Mouse (Mus musculus): ENCODE data around the gene Exoc3l. TPM values are rescaled to one million over a fixed set of nuclear protein-coding genes. Genes with fewer than 3 reads are reported as not detected.

The Exoc3l gene
- polyA plus RNA-seq, 1 experiment = not detected

DNA sequence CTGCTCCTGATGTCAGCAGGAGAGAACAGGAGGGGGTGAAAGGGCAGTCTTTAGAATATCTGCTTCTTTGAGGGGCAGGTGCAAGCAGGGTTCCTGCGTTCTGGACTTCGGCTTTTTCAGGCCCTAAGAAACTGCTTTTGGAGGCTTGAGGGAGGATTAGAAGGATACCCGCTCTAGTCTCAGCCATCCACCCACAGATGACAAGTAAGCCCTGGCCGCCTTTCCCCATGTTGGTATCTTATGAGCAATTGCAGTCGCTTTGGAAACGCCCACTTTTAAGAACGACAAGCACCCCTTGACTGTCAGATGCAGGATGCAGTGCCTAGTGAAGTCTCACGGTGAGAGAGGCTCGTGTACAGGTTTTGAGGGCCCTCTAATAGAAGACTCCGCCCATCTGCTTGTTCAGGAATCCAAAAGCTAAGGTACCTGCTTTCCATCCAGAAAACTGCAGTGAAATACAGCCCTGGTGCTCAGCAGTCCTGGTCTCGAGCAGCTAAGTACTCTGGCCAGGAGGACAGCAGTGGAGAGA lies 22.8 kb upstream of the Exoc3l start:
- Histone ChIP-seq H3K4me3 (ENCODE audit: insufficient read depth, low read depth, low read length) (no peak overlapping the region), H3K27ac (ENCODE audit: insufficient read depth, low read depth, low read length) (no peak overlapping the region), H3K4me1 (ENCODE audit: control insufficient read depth, insufficient read depth, low read length) (peaks cover 4% of the 10 kb centered on the region; the same call in 1 of the 2 replicates)
- TF ChIP-seq CTCF (IDR thresholded peaks at IDR 0.05; ENCODE audit: insufficient read depth, low read depth, low read length) (no peak), POLR2A (IDR thresholded peaks at IDR 0.05; ENCODE audit: insufficient read depth, low read depth, low read length) (no peak)
- 71% methylated on average over 11 of the region's 11 CpGs for WGBS

DNA sequence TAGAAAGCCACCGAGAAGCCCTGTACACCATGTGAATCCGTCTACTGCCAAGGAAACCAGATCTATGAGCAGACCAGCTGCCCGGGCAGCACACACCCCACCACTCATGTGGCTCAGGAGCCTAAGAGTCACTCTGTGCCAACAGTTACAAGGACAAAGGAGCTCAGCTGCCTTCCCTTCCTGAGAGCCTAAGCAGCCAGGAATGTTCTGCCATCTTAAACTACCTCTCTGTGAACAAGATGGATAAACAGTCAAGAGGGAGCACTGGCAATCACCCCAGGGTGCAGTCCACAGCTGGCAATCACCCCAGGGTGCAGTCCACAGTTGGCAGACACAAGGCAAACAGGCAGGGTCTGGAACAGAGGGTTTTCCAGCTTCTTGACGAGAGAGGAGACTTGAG lies 22.0 kb upstream of the Exoc3l start:
- H3K4me3 ChIP-seq (ENCODE audit: insufficient read depth, low read depth, low read length) = no peak overlapping the region
- H3K4me1 ChIP-seq (ENCODE audit: control insufficient read depth, insufficient read depth, low read length) = peaks cover 4% of the 10 kb centered on the region; the same call in 1 of the 2 replicates
- 48% methylated on average over 4 of the region's 4 CpGs for WGBS
- no peak overlapping the region for H3K27ac ChIP-seq (ENCODE audit: insufficient read depth, low read depth, low read length)
- TF ChIP-seq POLR2A (IDR thresholded peaks at IDR 0.05; ENCODE audit: insufficient read depth, low read depth, low read length) = no peak
- TF ChIP-seq CTCF (IDR thresholded peaks at IDR 0.05; ENCODE audit: insufficient read depth, low read depth, low read length) = no peak

DNA sequence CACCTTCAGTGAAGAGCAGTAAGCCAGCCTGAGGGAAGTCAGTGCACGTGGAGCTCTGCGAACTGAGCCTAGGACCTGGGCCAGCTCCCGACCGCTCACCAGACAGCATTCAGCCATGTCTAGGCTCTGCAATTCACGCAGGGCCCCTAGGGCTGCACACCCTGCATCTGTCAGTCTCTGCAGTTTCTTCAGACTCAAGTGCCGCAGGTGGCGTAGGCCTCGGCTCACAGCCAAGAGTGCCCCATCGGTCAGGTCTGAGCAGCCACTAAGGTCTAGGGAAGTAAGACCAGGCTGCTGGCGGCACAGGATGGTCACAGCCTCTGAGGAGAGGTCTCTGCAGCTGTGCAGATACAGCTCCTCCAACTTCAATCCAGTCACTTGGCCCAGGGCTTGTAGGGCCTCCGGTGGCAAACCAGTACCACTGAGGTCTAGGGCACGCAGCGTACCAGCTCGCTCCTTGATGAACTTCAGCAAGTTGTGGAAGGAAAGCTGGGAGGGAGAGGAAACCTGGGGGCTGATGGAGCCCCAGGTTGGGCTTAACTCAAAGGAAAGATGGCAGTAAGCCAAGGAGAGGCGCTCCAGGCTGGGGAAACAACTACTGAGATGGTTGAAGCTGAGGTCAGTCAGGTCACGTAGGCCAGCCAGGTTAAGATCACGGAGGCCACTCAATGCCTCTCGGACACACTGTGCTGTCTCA lies 19.3 kb upstream of the Exoc3l start:
- peaks cover 4% of the 10 kb centered on the region; the same call in 1 of the 2 replicates for H3K4me1 ChIP-seq (ENCODE audit: control insufficient read depth, insufficient read depth, low read length)
- no peak for TF ChIP-seq POLR2A (IDR thresholded peaks at IDR 0.05; ENCODE audit: insufficient read depth, low read depth, low read length)
- no peak for TF ChIP-seq CTCF (IDR thresholded peaks at IDR 0.05; ENCODE audit: insufficient read depth, low read depth, low read length)
- WGBS = 89% methylated on average over 18 of the region's 18 CpGs
- no peak overlapping the region for H3K4me3 ChIP-seq (ENCODE audit: insufficient read depth, low read depth, low read length)
- H3K27ac ChIP-seq (ENCODE audit: insufficient read depth, low read depth, low read length) = no peak overlapping the region

DNA sequence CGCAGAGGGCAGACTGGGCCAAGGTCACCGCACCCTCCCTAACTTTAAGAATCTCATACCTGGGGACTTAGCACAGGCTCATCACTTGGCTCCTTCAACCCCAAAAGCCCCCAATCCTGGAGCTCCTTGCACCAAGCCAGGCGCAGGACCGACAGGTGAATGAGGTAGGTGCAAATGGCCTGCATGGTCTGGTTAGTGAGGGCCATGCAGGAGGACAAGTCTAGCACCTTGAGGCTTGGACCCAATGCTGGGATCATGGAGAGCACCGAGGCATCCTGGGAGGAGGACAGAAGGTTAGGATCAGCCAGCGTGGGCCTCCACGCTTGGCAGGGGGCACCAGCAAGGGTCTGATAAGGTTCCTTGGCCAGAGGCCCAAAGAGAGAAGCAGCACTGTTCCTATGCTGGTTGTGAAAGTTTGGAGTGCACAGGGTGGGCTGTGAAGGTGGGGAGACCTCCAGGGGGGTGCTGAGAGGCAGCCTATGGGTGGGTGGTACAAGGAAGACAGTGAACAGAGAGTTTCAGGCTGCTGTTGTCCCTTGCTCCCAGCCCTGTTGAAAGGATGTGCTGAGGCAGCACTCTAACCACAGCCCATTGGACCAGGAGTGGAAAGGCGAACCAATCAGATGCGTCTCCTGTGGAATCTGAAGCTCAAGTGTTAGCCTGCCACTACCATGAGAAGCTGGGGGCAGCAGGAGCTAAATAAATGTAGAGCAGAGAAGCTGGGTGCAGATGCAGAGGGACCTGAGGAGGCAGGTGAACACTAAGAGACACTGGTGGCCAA lies 17.9 kb upstream of the Exoc3l start:
- H3K4me1 ChIP-seq (ENCODE audit: control insufficient read depth, insufficient read depth, low read length) = peaks cover 4% of the 10 kb centered on the region; the same call in 1 of the 2 replicates
- WGBS = 84% methylated on average over 9 of the region's 9 CpGs
- H3K27ac ChIP-seq (ENCODE audit: insufficient read depth, low read depth, low read length) = no peak overlapping the region
- TF ChIP-seq POLR2A (IDR thresholded peaks at IDR 0.05; ENCODE audit: insufficient read depth, low read depth, low read length) = no peak
- H3K4me3 ChIP-seq (ENCODE audit: insufficient read depth, low read depth, low read length) = no peak overlapping the region

DNA sequence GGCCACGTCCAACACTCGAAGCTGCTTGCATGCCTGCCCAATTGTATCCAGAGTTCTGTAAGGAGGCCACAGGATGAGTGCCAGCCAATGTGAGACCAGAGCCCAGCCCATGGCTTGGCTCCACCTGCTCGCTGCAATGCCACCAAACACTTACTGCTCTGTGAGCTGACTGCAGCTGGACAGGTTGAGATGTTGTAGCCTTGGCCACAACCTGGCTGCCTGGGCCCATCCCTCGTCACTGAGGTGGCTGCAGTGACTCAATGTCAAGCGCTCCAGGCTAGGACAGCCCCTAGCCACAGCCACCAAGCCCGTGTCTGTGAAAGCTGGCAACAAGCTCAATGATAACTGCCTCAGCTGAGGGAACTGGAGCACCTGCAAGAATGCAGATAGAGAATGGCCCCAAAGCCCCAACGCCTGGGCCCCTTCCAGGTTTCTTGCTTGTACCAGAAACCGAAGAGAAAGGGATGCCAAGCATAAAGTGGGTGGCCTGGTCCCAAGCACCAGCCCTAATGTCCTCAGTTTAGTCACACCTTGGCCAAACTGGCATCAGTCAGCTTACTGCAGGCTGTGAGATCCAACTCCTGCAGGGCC lies 17.1 kb upstream of the Exoc3l start:
- TF ChIP-seq POLR2A (IDR thresholded peaks at IDR 0.05; ENCODE audit: insufficient read depth, low read depth, low read length) (no peak), CTCF (IDR thresholded peaks at IDR 0.05; ENCODE audit: insufficient read depth, low read depth, low read length) (no peak)
- 89% methylated on average over 8 of the region's 8 CpGs for WGBS
- Histone ChIP-seq H3K27ac (ENCODE audit: insufficient read depth, low read depth, low read length) (no peak overlapping the region), H3K4me1 (ENCODE audit: control insufficient read depth, insufficient read depth, low read length) (no peaks in the 10 kb centered on the region), H3K4me3 (ENCODE audit: insufficient read depth, low read depth, low read length) (no peak overlapping the region)

DNA sequence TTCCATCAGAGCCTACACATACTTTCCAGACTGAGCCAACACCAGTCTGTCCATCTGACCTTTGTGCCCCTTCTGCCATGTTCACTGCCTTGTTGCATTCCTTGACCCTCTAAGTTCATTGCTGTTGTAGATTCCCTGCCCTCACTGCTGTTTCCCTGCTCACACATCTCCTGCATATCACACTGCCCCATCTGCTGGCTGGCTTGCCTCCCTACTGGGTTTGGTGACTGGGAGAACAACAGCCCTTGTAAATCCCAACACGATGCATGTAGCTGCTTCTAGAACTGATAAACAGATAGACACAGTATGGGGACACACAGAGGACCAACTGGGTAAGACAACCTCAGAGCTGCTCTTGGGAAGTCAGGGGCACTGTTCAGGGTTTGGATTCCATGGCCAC lies 15.8 kb upstream of the Exoc3l start:
- H3K27ac ChIP-seq (ENCODE audit: insufficient read depth, low read depth, low read length) = no peak overlapping the region
- no peak overlapping the region for H3K4me3 ChIP-seq (ENCODE audit: insufficient read depth, low read depth, low read length)
- TF ChIP-seq CTCF (IDR thresholded peaks at IDR 0.05; ENCODE audit: insufficient read depth, low read depth, low read length) = no peak
- no peak for TF ChIP-seq POLR2A (IDR thresholded peaks at IDR 0.05; ENCODE audit: insufficient read depth, low read depth, low read length)
- H3K4me1 ChIP-seq (ENCODE audit: control insufficient read depth, insufficient read depth, low read length) = no peaks in the 10 kb centered on the region
- 26% methylated on average over 1 of the region's 1 CpGs for WGBS

DNA sequence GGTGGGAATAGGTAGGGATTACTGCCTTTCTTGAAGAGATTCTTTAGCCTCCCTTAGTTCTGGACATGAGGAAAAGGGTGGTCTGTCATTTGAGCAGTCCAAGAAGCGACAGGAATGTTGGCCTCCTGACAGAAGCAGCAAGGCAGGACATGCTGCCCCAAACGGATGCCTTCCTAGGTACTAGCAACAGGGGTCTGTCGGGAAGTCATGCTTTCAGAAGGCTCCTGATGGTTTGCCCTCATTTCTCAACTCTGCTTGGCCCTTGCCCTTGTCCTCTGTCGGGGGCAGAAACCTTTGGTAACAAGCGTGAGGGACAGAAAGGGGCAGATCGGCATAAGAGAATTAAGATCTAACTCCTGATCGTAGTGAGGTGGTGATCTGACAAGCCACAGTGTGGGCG lies 14.2 kb upstream of the Exoc3l start:
- WGBS = 87% methylated on average over 8 of the region's 8 CpGs
- no peak overlapping the region for H3K4me3 ChIP-seq (ENCODE audit: insufficient read depth, low read depth, low read length)
- TF ChIP-seq CTCF (IDR thresholded peaks at IDR 0.05; ENCODE audit: insufficient read depth, low read depth, low read length) = no peak
- TF ChIP-seq POLR2A (IDR thresholded peaks at IDR 0.05; ENCODE audit: insufficient read depth, low read depth, low read length) = no peak
- no peak overlapping the region for H3K27ac ChIP-seq (ENCODE audit: insufficient read depth, low read depth, low read length)
- H3K4me1 ChIP-seq (ENCODE audit: control insufficient read depth, insufficient read depth, low read length) = peaks cover 14% of the 10 kb centered on the region

DNA sequence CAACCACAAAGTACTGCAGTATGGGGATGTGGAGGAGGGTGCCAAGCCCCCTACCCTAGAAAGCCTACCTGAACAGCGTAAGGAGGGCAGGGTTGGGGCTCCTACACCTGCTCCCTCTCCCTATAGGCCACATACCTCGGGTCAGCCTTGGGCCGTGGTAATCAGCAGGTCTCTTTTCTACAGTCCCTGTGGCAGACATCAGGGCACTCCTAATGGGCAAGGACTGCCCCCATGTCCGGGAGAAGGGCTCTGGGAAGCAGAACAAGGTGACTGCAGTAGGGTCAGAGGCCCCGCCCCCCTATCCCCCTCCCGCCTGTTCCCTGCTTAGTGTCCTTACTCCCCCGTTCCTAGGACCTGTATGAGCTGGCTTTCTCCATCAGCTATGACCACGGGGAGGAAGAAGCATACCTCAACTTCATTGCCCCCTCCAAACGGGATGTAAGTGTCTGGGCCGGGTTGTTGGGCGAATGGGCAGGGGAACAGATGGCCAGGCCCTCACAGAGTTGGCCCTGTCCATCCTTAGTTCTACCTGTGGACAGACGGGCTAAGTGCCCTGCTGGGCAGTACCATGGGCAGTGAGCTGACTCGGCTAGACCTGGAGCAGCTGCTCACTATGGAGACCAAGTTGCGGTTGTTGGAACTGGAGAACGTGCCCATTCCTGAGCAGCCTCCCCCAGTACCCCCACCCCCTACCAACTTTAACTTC lies 13.4 kb upstream of the Exoc3l start:
- 81% methylated on average over 15 of the region's 15 CpGs for WGBS
- peaks cover 21% of the 10 kb centered on the region for H3K4me1 ChIP-seq (ENCODE audit: control insufficient read depth, insufficient read depth, low read length)
- TF ChIP-seq POLR2A (IDR thresholded peaks at IDR 0.05; ENCODE audit: insufficient read depth, low read depth, low read length) (no peak), CTCF (IDR thresholded peaks at IDR 0.05; ENCODE audit: insufficient read depth, low read depth, low read length) (no peak)
- no peak overlapping the region for H3K4me3 ChIP-seq (ENCODE audit: insufficient read depth, low read depth, low read length)
- H3K27ac ChIP-seq (ENCODE audit: insufficient read depth, low read depth, low read length) = no peak overlapping the region
